31 mouse cellular contexts compared by ENCODE assay signal in genomic region chr15:10531352-10531751, GRCm38 (mm10). TPM values are rescaled to one million over a fixed set of nuclear protein-coding genes. Genes with fewer than 3 reads are reported as not detected.
DNase-seq lines count a peak whose midpoint lies in the region; ATAC-seq and TF ChIP-seq lines count a peak whose summit lies in the region.
"Had no signal": no experiment of that assay in that cellular context is flagged by ENCODE, and none has a peak within 500 bp of the region (broad histone marks: within the 10 kb centered on the region; RNA-seq: fewer than 3 reads in every experiment).

No protein-coding gene starts in this region.

- WGBS in liver, postnatal 0 days (ENCODE audit: insufficient replicate concordance): 50% methylated on average over 4 of the region's 4 CpGs
- WGBS in liver, embryonic 11.5 days: 42% methylated on average over 4 of the region's 4 CpGs
- 36% methylated on average over 4 of the region's 4 CpGs for WGBS in liver, embryonic 16.5 days (ENCODE audit: insufficient replicate concordance)

- TF ChIP-seq CTCF in liver, postnatal 0 days (IDR thresholded peaks at IDR 0.05; ENCODE audit: low read depth): no peak

- H3K36me3 ChIP-seq in liver, postnatal 0 days (replicated peaks; ENCODE audit: insufficient read depth, low read length): no peaks in the 10 kb centered on the region
- no peaks in the 10 kb centered on the region for H3K36me3 ChIP-seq in liver, embryonic 11.5 days (ENCODE audit: control insufficient read depth, insufficient read depth, low read length)
- no peaks in the 10 kb centered on the region for H3K36me3 ChIP-seq in liver, embryonic 16.5 days (ENCODE audit: control insufficient read depth, insufficient read depth)
- H3K36me3 ChIP-seq: forebrain, embryonic 12.5 days; G1E; hindbrain, embryonic 10.5 days; hindbrain, embryonic 15.5 days; kidney, embryonic 15.5 days; midbrain, embryonic 13.5 days had no signal

- H3K9me3 ChIP-seq in liver, postnatal 0 days (ENCODE audit: low read length): no peaks in the 10 kb centered on the region
- no peaks in the 10 kb centered on the region for H3K9me3 ChIP-seq in liver, embryonic 11.5 days (ENCODE audit: control insufficient read depth, low read length)
- no peaks in the 10 kb centered on the region for H3K9me3 ChIP-seq in liver, embryonic 16.5 days (replicated peaks; ENCODE audit: control insufficient read depth, low read length)
- H3K9me3 ChIP-seq: forebrain, embryonic 12.5 days; G1E; hindbrain, embryonic 10.5 days; hindbrain, embryonic 15.5 days; kidney, embryonic 15.5 days; megakaryocyte, embryonic 14.5 days; midbrain, embryonic 13.5 days had no signal

- no peak overlapping the region for H3K4me3 ChIP-seq in liver, postnatal 0 days (ENCODE audit: low read depth, low read length)
- H3K4me3 ChIP-seq in liver, embryonic 11.5 days (ENCODE audit: low read depth, low read length): no peak overlapping the region
- no peak overlapping the region for H3K4me3 ChIP-seq in liver, embryonic 16.5 days (ENCODE audit: low read depth, low read length)
- H3K4me3 ChIP-seq: erythroblast, embryonic 14.5 days; forebrain, embryonic 12.5 days; hindbrain, embryonic 10.5 days; hindbrain, embryonic 15.5 days; kidney, embryonic 15.5 days; megakaryocyte, embryonic 14.5 days; midbrain, embryonic 13.5 days had no signal

- no peak overlapping the region for H3K9ac ChIP-seq in liver, postnatal 0 days (replicated peaks)
- H3K9ac ChIP-seq in liver, embryonic 11.5 days (ENCODE audit: low read depth, low read length): no peak overlapping the region
- H3K9ac ChIP-seq in liver, embryonic 16.5 days (ENCODE audit: low read depth, low read length): no peak overlapping the region
- H3K9ac ChIP-seq: forebrain, embryonic 12.5 days; forebrain, postnatal 0 days; hindbrain, embryonic 15.5 days; kidney, embryonic 15.5 days; midbrain, embryonic 13.5 days had no signal

- no peak overlapping the region for H3K27ac ChIP-seq in liver, postnatal 0 days (ENCODE audit: low read depth)
- no peak overlapping the region for H3K27ac ChIP-seq in liver, embryonic 11.5 days (ENCODE audit: low read depth, low read length)
- no peak overlapping the region for H3K27ac ChIP-seq in liver, embryonic 16.5 days (ENCODE audit: low read length)
- H3K27ac ChIP-seq: forebrain, embryonic 12.5 days; hindbrain, embryonic 10.5 days; hindbrain, embryonic 15.5 days; kidney, embryonic 15.5 days; midbrain, embryonic 13.5 days had no signal

- peak; percentile 33 for DNase-seq in liver
- DNase-seq in liver, postnatal 0 days: no peak
- DNase-seq in liver, embryonic 11.5 days (ENCODE audit: low spot score): no peak
- no peak for DNase-seq in kidney, postnatal 36 days
- no peak for DNase-seq in thymus, postnatal 14 days
- DNase-seq: adrenal gland, adult 2 months; cerebellum, adult 18-20 months; forebrain, postnatal 0 days; heart, postnatal 14 days; kidney, adult 18-20 months; kidney, postnatal 25 days; lung, postnatal 36 days had no signal

- no peak for TF ChIP-seq EP300 in liver, postnatal 0 days (IDR thresholded peaks at IDR 0.05; ENCODE audit: low read depth)

- no peak for ATAC-seq in liver, postnatal 0 days
- peak; percentile 81 for ATAC-seq in liver, embryonic 11.5 days (replicated peaks; ENCODE audit: low FRiP score)
- peak; percentile 60; the same call in 1 of the 2 replicates for ATAC-seq in liver, embryonic 16.5 days (ENCODE audit: low read depth)
- no peak for ATAC-seq in inflammation-experienced regulatory T-cells, adult 6 months
- ATAC-seq: forebrain, postnatal 0 days; midbrain, embryonic 13.5 days had no signal

- H3K4me2 ChIP-seq in liver, postnatal 0 days (ENCODE audit: low read depth, low read length): no peak overlapping the region
- H3K4me2 ChIP-seq in liver, embryonic 11.5 days: no peak overlapping the region
- no peak overlapping the region for H3K4me2 ChIP-seq in liver, embryonic 16.5 days (ENCODE audit: low read depth, low read length)
- H3K4me2 ChIP-seq: forebrain, embryonic 12.5 days; hindbrain, embryonic 15.5 days; kidney, embryonic 15.5 days; midbrain, embryonic 13.5 days had no signal

- no peaks in the 10 kb centered on the region for H3K27me3 ChIP-seq in liver, postnatal 0 days (ENCODE audit: insufficient read depth, low read length)
- H3K27me3 ChIP-seq in liver, embryonic 11.5 days (replicated peaks; ENCODE audit: control insufficient read depth, insufficient read depth, low read length): no peaks in the 10 kb centered on the region
- no peaks in the 10 kb centered on the region for H3K27me3 ChIP-seq in liver, embryonic 16.5 days (ENCODE audit: control insufficient read depth, insufficient read depth, low read depth, low read length)
- H3K27me3 ChIP-seq: forebrain, embryonic 12.5 days; hindbrain, embryonic 15.5 days; kidney, embryonic 15.5 days; midbrain, embryonic 13.5 days had no signal

- H3K4me1 ChIP-seq in liver, postnatal 0 days (ENCODE audit: insufficient read depth): no peaks in the 10 kb centered on the region
- H3K4me1 ChIP-seq in liver, embryonic 11.5 days (replicated peaks; ENCODE audit: control insufficient read depth, insufficient read depth, low read length): no peaks in the 10 kb centered on the region
- no peaks in the 10 kb centered on the region for H3K4me1 ChIP-seq in liver, embryonic 16.5 days (ENCODE audit: control insufficient read depth, low read depth, low read length)
- H3K4me1 ChIP-seq: hindbrain, embryonic 10.5 days; hindbrain, embryonic 15.5 days; kidney, embryonic 15.5 days; megakaryocyte, embryonic 14.5 days had no signal

RNA-seq across cellular contexts. Expression of gene Ttc23l, which starts 27.1 kb away (rescaled TPM):
- polyA plus RNA-seq in liver, postnatal 0 days (2015; fragmentation: Nextera tagmentation; extraction: Ambion mirVana): not detected in 2 replicates
- not detected in 2 replicates for polyA plus RNA-seq in liver, embryonic 11.5 days (2014; fragmentation: Nextera tagmentation; extraction: Ambion mirVana)
- not detected in 2 replicates for polyA plus RNA-seq in liver, embryonic 16.5 days (2015; fragmentation: Nextera tagmentation; extraction: Ambion mirVana)
- polyA plus RNA-seq in inflammation-experienced regulatory T-cells, adult 6 months (2017; shearing (Covaris generic)): not detected
- polyA plus RNA-seq: adrenal gland, adult 2 months; cortical plate, adult 2 months; erythroblast, embryonic 14.5 days; forebrain, embryonic 12.5 days; forebrain, postnatal 0 days; G1E; heart, embryonic 14.5 days; hindbrain, embryonic 10.5 days; hindbrain, embryonic 15.5 days; intestine, embryonic 14.5 days; kidney, embryonic 15.5 days; limb, embryonic 11.5 days; liver, adult 2 months; lung, embryonic 16.5 days; midbrain, embryonic 13.5 days; neural tube, embryonic 14.5 days; small intestine, adult 2 months; stomach, embryonic 14.5 days had no signal

RNA-seq across cellular contexts. Expression of gene Rad1, which starts 45.5 kb away (rescaled TPM):
- polyA plus RNA-seq in liver, postnatal 0 days (2015; fragmentation: Nextera tagmentation; extraction: Ambion mirVana): 10.2 and 11.9 TPM in 2 replicates
- polyA plus RNA-seq in liver, embryonic 11.5 days (2014; fragmentation: Nextera tagmentation; extraction: Ambion mirVana): 42.4 and 43.2 TPM in 2 replicates
- 11.1 and 12.2 TPM in 2 replicates for polyA plus RNA-seq in liver, embryonic 16.5 days (2015; fragmentation: Nextera tagmentation; extraction: Ambion mirVana)
- polyA plus RNA-seq in inflammation-experienced regulatory T-cells, adult 6 months (2017; shearing (Covaris generic)): 10 to 100 TPM; 26.5 to 33.0 (median 26.6) TPM

RNA-seq across cellular contexts. Expression of gene Brix1, which starts 45.6 kb away (rescaled TPM):
- 57.9 and 60.7 TPM in 2 replicates for polyA plus RNA-seq in liver, postnatal 0 days (2015; fragmentation: Nextera tagmentation; extraction: Ambion mirVana)
- polyA plus RNA-seq in liver, embryonic 11.5 days (2014; fragmentation: Nextera tagmentation; extraction: Ambion mirVana): 168 and 179 TPM in 2 replicates
- polyA plus RNA-seq in liver, embryonic 16.5 days (2015; fragmentation: Nextera tagmentation; extraction: Ambion mirVana): 40.0 and 47.7 TPM in 2 replicates
- 100 to 1,000 TPM; 128 to 160 (median 154) TPM for polyA plus RNA-seq in inflammation-experienced regulatory T-cells, adult 6 months (2017; shearing (Covaris generic))

Comparison
In these comparisons a context has a peak if more than half of its experiments do, and no peak if none do; other contexts are left out.
1. ATAC-seq: peak in liver, embryonic 11.5 days (single experiment) and liver, embryonic 16.5 days (single experiment); none in liver, postnatal 0 days (single experiment) and inflammation-experienced regulatory T-cells, adult 6 months (single experiment).